Mouse (Mus musculus) frontal cortex, postnatal 25 days (tissue): ENCODE data around the gene Gm6351.
"Not testable (repeated sequence)": the region's sequence is repeated elsewhere in the genome, so short reads cannot be mapped to it uniquely, and the experiment has no call there.

Experiments
- DNase-seq, 2 experiments: peaks; one replicate each; pipeline ENCODE4 v3.0.0; 2022; ENCODE audit warnings: low spot score in 2 of 2

The Gm6351 gene

GRCm38 (mm10) chr5:94076085-94076484 lies at the start of gene Gm6351:
Gene Gm6351, plus strand, starts transcription at chr5:94076385.
- not testable (repeated sequence) for DNase-seq

GRCm38 (mm10) chr5:94070445-94070844 lies 5.7 kb upstream of the Gm6351 start, which contains the start of gene BC061212:
Gene BC061212, minus strand, starts transcription at chr5:94070545.
- DNase-seq = not testable (repeated sequence)
